Mouse (Mus musculus) embryonic fibroblast, embryonic 13.5 days (primary cell): ENCODE results near the gene Pbx1. TPM values are rescaled to one million over a fixed set of nuclear protein-coding genes. Genes with fewer than 3 reads are reported as not detected.

ENCODE experiments used
- H3K27ac ChIP-seq: 2 replicates; pipeline ENCODE4 v1.5.1; 2012; ENCODE audit warnings: low read length, control low read depth, inconsistent platforms; ENCODE audit not compliant: insufficient read depth
- H3K4me1 ChIP-seq: 2 replicates; pipeline ENCODE4 v1.6.1; 2011; ENCODE audit warnings: low read length; ENCODE audit not compliant: control insufficient read depth, insufficient read depth
- H3K4me3 ChIP-seq: 2 replicates; pipeline ENCODE4 v1.5.1; 2011; ENCODE audit warnings: mild to moderate bottlenecking, control low read depth, low read length; ENCODE audit not compliant: insufficient read depth
- CTCF ChIP-seq: IDR thresholded peaks from 2 replicates; pipeline ENCODE4 v1.5.1; 2011; ENCODE audit warnings: mild to moderate bottlenecking, control low read depth, low read length, moderate library complexity, borderline replicate concordance; ENCODE audit not compliant: insufficient read depth
- POLR2A ChIP-seq: IDR thresholded peaks from 2 replicates; pipeline ENCODE4 v1.6.1; 2011; ENCODE audit warnings: low read depth, mild to moderate bottlenecking, control low read depth, low read length, moderate library complexity
- polyA plus RNA-seq: library from polyadenylated mRNA; stranded (reverse); fragments of >200 nt; gene quantifications from 2 replicates; pipeline ENCODE4 v1.2.4, GENCODE M21; 2011; ENCODE audit warnings: low read depth; ENCODE audit not compliant: missing spikeins, insufficient read length

Gene Pbx1
- polyA plus RNA-seq, 1 experiment = 117 TPM

DNA sequence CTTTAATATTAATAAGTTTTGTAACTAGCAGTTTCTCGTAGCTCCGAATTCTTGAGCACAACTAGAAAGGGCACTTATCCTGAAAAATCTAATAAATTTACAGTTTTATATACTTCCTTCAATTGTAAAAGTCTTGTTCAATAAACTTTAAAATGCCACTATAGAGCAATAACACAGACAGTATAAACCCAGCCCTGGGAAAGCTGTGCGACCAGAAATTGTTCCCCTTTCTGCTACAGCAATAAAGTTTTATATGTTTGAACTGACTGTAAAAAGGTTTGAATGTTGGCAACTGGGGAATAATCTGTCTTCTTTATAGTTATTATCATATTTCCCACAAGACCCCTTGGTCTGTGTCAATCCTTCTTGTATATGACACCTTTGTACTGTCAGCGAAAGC lies 136.3 kb downstream of the Pbx1 start:
- TF ChIP-seq CTCF = no peak
- no peak for TF ChIP-seq POLR2A
- Histone ChIP-seq H3K4me1 (no peaks in the 10 kb centered on the region), H3K4me3 (no peak overlapping the region), H3K27ac (no peak overlapping the region)

DNA sequence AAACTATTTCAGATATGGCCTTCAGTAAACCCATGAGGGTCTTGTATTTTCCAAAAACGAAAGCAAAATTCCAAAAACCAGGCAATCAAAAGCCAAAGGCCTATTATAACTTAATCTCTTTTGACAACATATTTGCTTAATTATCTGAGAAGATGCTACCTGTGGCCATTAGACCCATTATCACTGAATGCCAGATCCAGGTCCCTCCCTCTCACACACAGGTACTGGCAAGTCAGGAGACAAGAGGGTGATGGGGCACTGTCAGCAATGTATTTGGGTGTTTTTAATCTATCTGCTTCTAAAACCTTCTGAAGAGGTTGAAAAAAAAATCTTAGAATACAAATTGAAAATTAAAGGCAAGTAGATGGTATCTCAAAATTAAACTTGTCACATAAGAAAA lies 138.4 kb downstream of the Pbx1 start:
- no peak overlapping the region for H3K4me3 ChIP-seq
- TF ChIP-seq POLR2A (no peak), CTCF (no peak)

DNA sequence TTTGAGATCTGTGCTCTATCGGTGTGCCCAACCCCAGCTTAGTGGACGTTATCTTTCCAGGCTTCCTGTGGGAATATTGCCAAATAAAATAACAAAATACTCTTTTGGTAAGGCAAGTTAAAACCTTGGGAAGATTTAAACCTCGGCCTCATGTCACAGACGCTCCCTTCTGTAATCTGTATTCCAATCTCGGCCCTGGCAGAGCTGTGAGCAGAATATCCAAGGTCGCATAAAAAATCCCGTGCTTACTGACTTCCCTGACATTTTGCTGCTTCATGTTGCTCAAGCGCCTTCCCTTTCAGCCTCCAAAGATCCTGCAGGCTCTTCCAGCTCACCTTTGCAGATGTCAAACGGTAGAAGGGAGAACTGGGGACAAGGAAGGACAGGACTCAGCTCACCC lies 140.0 kb downstream of the Pbx1 start:
- Histone ChIP-seq H3K27ac (no peak overlapping the region), H3K4me1 (0 out of 2 replicates have a peak, but pooled peaks cover 2% of the 10 kb centered on the region), H3K4me3 (no peak overlapping the region)
- TF ChIP-seq POLR2A (no peak), CTCF (no peak)

More for the DNA sequence above, 138.4 kb downstream of the Pbx1 start:
- Histone ChIP-seq H3K27ac (no peak overlapping the region), H3K4me1 (no peaks in the 10 kb centered on the region)

DNA sequence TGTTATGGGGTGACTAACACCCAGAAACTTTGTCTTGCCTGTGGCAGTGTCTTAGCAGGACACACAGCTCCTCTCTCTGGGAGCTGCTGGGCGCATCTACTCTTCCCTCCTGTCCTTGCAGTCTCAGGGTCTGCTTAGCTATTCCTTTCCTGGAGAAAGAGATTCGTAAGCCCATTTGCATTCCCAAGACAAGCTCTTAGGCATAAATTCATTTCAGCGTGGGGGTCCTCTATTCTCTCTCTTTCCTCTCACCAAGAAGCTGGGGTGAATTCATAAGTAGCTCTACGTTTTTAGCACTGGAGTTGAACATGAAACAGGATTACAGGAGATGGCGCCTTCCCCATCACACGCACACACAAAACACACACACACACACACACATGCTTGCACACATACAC lies 140.4 kb downstream of the Pbx1 start:
- H3K4me3 ChIP-seq = no peak overlapping the region
- no peak overlapping the region for H3K27ac ChIP-seq
- H3K4me1 ChIP-seq = 0 out of 2 replicates have a peak, but pooled peaks cover 2% of the 10 kb centered on the region
- no peak for TF ChIP-seq POLR2A
- no peak for TF ChIP-seq CTCF

DNA sequence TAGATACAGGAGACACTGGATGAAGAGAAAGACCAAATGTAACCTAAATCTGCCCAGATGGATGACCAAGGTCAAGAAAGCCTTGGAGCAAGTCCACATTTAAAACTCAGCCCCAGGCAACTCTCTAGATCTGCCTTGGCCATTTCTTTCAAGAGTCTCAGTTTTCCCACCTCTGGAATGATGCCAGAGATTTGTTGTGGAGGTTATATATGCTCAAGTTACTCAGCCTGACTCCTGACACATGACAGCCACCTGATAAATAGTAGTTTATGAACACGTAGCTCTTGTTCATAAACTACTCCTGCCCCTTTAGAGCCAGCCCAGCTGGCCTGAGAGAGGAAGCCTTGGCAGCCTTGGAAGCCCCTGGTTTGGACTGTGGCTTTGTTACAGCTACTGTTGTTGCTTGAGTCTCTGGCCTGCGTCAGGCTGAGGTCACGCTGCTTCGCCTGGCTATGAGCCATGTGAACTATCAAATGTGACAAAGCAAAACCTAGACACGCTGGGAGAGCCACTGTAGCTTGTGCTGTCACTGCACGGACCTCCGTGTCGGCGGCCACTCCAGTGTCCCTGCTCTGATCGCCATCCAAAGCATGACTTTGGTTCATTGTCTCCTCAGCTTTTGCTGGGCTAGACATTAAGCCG lies 140.9 kb downstream of the Pbx1 start:
- Histone ChIP-seq H3K27ac (no peak overlapping the region), H3K4me1 (0 out of 2 replicates have a peak, but pooled peaks cover 2% of the 10 kb centered on the region), H3K4me3 (no peak overlapping the region)
- TF ChIP-seq POLR2A = no peak
- no peak for TF ChIP-seq CTCF

DNA sequence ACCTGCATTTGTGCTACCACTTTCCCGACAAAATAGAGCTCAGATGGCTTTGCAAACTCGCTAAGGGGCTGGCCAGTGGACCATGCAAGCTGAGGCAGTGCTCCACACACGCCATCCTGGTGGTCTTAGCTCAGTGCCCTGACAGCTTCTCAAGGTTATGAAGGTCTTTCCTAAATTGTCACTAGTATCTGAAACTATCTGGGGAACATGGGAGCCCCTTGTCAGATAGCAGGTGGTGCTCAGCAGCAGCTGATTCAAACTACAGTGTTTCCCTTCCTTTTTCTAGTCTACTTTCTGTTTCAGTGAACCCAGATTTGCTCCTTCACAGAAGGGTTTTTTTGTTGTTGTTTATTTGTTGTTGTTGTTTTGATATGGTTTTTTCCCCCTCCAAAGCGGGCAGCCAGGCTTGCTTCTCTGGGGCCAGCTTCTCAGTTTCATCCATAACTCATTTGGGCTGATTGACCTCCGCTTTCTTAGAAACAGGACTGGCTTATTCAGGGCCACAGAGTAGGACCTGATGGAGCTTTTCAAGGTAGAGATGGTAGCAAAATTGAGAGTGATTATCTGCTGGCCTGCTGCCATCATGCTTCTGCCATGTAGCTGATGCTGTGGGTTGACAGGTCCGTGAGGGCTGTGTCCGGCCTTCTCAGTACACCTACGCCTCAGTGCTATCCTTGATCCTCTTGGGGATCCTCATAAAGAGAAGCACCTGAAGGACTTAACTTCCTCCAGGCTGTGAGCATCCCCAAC lies 141.7 kb downstream of the Pbx1 start:
- Histone ChIP-seq H3K27ac (no peak overlapping the region), H3K4me1 (0 out of 2 replicates have a peak, but pooled peaks cover 2% of the 10 kb centered on the region)

DNA sequence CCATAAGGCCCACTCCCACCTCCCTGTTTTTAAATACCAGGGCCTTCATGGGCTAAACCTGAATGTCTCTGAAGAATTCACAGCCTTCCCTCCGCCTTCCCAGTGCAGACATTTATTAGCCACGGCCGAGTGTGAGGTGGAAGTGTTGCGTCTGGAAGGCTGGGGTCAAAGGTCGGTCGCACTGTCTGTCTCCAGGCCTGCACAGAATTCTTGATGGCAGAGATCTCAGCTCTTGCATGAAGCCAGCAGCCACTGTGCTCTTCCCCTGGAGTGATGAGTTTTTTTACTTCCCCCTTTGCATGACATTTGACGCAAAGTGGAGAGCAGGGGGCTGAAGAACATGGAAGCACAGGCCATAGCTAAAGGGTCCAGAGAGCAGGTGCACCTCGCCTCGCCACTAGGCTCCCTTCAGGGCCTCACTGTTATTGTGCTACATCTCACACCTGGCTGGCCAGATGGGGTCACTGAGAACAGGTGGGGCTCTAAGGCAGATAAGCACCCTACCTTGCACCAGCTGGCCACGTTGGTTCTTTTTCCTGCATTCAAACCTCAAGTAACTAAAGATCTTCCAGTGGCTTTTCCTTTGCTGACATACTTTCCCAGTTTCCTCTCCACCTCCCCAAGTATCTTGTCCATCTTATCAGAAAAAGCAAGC lies 143.1 kb downstream of the Pbx1 start:
- no peak overlapping the region for H3K4me3 ChIP-seq
- no peak overlapping the region for H3K27ac ChIP-seq
- no peak for TF ChIP-seq CTCF
- no peak for TF ChIP-seq POLR2A
- peaks cover 9% of the 10 kb centered on the region for H3K4me1 ChIP-seq

More for the DNA sequence above, 141.7 kb downstream of the Pbx1 start:
- no peak for TF ChIP-seq CTCF
- no peak for TF ChIP-seq POLR2A
- no peak overlapping the region for H3K4me3 ChIP-seq

DNA sequence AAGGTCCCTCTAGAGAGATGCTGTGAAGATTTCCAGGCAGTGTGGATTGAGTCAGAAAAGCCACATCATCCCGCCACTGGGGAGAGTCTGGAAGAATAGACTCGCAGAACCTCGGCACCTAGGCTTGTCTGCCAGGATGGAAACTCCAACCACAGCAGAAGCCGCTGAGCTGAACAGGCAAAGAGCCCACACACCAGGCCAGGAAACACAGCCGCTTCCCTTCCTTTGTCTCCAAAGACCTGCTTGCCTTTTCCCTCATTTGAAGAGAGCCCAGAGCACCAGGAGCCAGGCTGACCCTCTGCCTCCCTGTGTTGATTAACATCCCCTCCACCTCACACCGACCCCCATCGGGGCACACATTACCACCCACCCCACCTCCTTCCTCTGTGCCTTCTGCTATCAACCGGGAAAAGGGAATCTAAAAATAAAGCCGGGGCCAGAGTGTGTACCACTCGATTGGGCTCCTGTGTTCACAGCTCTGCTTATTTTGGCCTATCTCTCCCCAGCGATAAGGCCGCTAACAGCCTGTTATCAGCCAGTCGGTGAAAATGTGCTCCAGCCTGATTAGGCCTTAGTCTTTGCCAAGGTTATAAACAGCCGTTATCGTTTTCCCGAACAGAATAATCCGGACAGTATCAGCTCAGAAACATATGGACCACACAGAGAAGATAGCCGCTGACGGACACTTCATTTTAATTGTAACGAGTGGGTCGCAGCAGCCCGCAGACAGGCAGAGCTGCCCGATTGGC lies 144.1 kb downstream of the Pbx1 start:
- Histone ChIP-seq H3K4me3 (no peak overlapping the region), H3K4me1 (peaks cover 17% of the 10 kb centered on the region), H3K27ac (no peak overlapping the region)
- no peak for TF ChIP-seq CTCF
- TF ChIP-seq POLR2A = no peak

DNA sequence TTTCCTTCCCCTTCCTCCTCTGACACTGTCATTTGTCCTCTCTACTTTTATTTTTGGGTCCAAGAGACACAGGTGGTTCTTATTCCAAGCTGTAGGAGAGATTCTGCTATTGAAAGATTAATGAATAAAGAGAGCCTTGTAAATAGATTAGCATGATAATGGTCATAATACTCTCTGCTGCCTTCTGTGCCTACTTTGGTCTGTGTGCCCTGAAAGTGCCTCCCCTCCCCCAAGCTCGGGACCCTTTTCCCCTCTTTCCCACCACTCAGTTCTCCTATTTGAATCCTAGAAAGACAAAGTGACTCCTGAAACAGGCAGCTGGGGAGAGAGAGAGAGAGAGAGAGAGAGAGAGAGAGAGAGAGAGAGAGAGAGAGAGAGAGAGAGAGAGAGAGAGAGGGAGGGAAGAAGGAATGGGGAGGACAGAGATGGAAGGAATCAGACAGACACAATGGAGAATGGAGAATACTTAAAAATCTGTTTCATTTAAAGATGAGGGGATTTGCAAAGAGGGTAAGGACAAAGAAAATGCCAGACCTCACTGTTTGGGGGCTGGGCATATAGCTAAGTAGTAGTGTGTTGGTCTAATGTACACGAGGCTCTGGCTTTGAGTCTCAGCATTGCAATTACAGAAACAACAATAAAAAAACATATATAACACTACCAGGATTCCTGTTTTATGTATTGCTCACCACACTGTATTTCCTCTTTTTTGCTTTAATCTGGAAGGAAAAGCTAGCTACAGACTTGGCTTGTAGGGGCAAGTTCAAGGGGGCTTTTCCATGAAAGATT lies 145.0 kb downstream of the Pbx1 start:
- TF ChIP-seq POLR2A (no peak), CTCF (no peak)
- peaks cover 19% of the 10 kb centered on the region for H3K4me1 ChIP-seq
- no peak overlapping the region for H3K27ac ChIP-seq
- no peak overlapping the region for H3K4me3 ChIP-seq
